Mouse (Mus musculus) heart, postnatal 25 days (tissue): Measurements from ENCODE around the gene Tmem242. TPM values are rescaled to one million over a fixed set of nuclear protein-coding genes. Genes with fewer than 3 reads are reported as not detected.

ENCODE experiments used
- DNase-seq: peaks from one replicate; pipeline ENCODE4 v3.0.0; 2022; ENCODE audit warnings: low spot score
- intact Hi-C: fragments of 180-260 bp; cut with DNase I; formaldehyde crosslinking; loops from one replicate; pipeline ENCODE4 v1.15.1; 2025
- microRNA-seq: library from miRNA; unstranded; fragments of <30 nt; microRNA quantifications from one replicate; pipeline ENCODE4 v1.2.0, GENCODE M21; 2022
- total RNA-seq, 2 experiments: library from RNA; stranded (reverse); gene quantifications; 2 replicates each; pipeline ENCODE4 v1.2.3; 2021

Gene Tmem242
- total RNA-seq, 2 experiments from 2014 or later: 151 to 159 TPM

GRCm38 (mm10) chr17:5390682-5391081, 49.4 kb downstream of the Tmem242 start:
- intact Hi-C loops: no loop called here
- DNase-seq: no peak

- intact Hi-C loops: no loop called here
- DNase-seq: no peak
Measured at GRCm38 (mm10) chr17:5388351-5388750, 51.7 kb downstream of the Tmem242 start.

- intact Hi-C loops: no loop called here
- no peak for DNase-seq
Measured at GRCm38 (mm10) chr17:5386885-5387545, 53.0 kb downstream of the Tmem242 start.

GRCm38 (mm10) chr17:5385694-5386093, 54.4 kb downstream of the Tmem242 start:
- no peak for DNase-seq
- intact Hi-C loops: no loop called here

- intact Hi-C loops: no loop called here
- no peak for DNase-seq
Measured at GRCm38 (mm10) chr17:5377930-5378310, 62.1 kb downstream of the Tmem242 start.

- intact Hi-C loops: no loop called here
- no peak for DNase-seq
Measured at GRCm38 (mm10) chr17:5377151-5377929, 62.7 kb downstream of the Tmem242 start.

- intact Hi-C loops: no loop called here
- DNase-seq: no peak
Measured at GRCm38 (mm10) chr17:5372951-5373350, 67.1 kb downstream of the Tmem242 start.

GRCm38 (mm10) chr17:5371521-5371920, 68.5 kb downstream of the Tmem242 start:
- no peak for DNase-seq
- intact Hi-C loops: no loop called here

- no peak for DNase-seq
- intact Hi-C loops: no loop called here
Measured at GRCm38 (mm10) chr17:5371032-5371431, 69.0 kb downstream of the Tmem242 start.

- no peak for DNase-seq
- intact Hi-C loops: no loop called here
Measured at GRCm38 (mm10) chr17:5365992-5366398, 74.1 kb downstream of the Tmem242 start.

Small RNA genes lying within 50 kb of the gene (microRNA-seq; reads per million reads assigned to microRNA genes)
- gene Gm22475: not detected

Other genes with a start within 250 kb of the Tmem242 start
- under 1 TPM; 0.18 to 0.22 TPM for gene Ldhal6b, start 21.5 kb downstream of the Tmem242 start, total RNA-seq
- gene Zdhhc14, start 52.3 kb upstream of the Tmem242 start, total RNA-seq: 1 to 10 TPM; 3.3 to 4.7 TPM